Mouse (Mus musculus): ENCODE measurements around the gene Ccdc65.

GRCm38 (mm10) chr15:98738796-98739195 lies 30.8 kb downstream of the Ccdc65 start:
- no peak for TF ChIP-seq POLR2A (IDR thresholded peaks at IDR 0.05; ENCODE audit: borderline replicate concordance, extremely low read depth, insufficient read depth, insufficient read length, poor library complexity, severe bottlenecking)
- peak; percentile 23; the same call in 1 of the 2 replicates for TF ChIP-seq CTCF (IDR thresholded peaks at IDR 0.05; ENCODE audit: borderline replicate concordance, extremely low read depth, insufficient read depth, insufficient read length)

All from brain, embryonic 14.5 days (tissue).